Mouse (Mus musculus): Measurements from ENCODE around the gene Nodal. TPM values are rescaled to one million over a fixed set of nuclear protein-coding genes. Genes with fewer than 3 reads are reported as not detected.
A peak's percentile ranks its signal among the peaks of the same experiment; 100 is the strongest.

Gene Nodal
- total RNA-seq, 2 experiments from 2014 or later = 0.36 TPM; not detected in 1

DNA sequence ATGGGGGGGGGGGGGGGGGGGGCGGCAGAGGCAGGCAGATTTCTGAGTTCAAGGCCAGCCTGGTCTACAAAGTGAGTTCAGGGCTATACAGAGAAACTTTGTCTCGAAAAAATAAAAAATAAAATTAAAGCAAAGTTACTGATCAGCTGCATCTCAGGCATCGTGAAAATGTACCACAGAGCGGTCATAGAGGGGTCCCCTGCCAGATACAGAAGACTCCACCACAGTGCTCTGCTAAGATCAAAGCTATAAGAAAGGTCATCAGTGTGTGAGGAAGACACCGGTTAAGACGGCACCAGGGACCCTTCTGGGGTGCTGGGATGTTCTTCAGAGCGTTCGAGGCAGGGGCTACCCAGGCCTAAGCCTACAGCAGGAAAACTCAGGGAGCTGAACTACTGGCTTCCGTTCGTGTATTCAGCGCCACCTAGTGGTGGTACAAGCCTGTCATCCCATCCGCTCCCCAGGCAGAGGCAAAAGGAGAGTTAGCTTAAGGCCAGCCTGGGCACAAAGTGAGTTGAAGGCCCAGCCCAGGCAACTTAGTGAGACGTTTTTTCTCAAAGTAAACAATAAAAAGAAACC is 18.5 kb upstream of the Nodal start:
- DNase-seq = peak; percentile 81

DNA sequence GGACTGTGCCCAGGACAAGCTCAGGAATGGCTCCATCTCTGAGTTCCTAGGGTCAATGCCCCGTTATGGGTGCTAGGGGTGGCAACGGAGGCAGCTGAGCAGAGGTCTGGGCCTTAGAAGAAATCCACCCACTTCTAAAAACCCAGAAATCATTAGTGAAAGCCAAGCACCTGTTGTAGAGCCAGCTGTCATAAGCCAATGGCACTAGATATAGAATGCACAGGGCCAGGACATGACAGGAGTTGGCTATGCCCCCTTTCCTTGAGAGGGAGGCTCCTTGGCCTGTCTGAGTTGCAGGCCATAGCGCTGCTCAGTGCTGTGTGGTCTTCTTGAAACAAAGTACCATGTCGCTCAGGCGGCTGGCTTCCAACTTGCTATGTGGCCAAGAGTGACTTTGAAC is 17.4 kb upstream of the Nodal start:
- DNase-seq = no peak

DNA sequence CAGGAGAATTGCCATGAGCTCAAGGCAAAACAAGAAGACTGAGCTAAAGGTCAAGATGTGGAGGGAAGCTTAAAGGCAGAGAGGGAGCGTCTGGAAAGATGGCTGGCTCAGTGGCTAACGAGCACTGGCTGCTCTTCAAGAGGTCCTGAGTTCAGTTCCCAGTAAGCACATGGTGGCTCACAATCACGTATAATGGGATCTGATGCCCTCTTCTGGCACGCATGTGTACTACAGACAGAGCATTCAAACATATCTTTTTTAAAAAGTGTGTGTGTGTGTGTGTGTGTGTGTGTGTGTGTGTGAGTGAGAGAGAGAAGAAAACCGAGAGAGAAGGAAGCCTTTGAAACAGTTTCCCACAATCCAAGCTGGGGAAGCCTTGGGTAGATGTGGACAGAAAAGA is 15.3 kb upstream of the Nodal start:
- no peak for DNase-seq

DNA sequence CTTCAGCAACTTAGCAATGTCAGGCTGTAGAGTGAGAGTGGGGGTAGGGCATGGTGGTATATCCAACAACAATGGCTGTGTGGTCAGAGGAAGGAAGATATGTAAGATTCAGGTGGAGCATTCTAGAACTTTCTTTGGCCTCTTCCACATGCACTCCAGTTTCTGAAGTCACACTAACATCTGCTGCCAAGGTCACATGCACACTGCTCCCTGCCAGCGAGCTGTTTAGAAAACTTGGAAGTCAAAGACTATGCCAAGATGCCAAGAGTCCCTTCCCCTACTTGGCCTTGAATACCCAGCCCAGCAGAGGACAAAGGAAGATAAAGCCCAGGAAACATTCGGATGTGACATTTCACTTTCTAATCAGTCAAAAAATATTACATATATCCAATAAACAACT is 14.9 kb upstream of the Nodal start:
- peak; percentile 66 for DNase-seq

DNA sequence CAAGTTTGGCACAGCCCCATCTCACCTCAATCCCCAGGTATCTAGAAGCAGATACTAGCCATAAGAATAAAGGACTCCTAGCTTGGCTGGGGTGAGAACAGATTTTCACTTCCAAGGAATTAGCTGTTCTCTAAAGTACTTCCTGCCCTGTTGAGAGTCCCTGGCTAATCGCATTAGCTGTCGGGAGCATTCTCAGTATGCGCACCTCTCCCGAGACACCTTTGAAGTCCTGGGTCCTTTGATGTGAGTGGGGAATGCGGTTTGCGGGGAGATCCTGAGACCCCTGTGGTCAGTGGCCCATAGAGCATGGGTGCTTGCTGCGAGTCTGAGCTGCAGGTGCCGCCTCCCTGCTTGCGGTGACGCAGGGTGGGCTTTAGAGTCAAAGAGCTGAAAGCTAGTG is 11.8 kb upstream of the Nodal start:
- no peak for DNase-seq

DNA sequence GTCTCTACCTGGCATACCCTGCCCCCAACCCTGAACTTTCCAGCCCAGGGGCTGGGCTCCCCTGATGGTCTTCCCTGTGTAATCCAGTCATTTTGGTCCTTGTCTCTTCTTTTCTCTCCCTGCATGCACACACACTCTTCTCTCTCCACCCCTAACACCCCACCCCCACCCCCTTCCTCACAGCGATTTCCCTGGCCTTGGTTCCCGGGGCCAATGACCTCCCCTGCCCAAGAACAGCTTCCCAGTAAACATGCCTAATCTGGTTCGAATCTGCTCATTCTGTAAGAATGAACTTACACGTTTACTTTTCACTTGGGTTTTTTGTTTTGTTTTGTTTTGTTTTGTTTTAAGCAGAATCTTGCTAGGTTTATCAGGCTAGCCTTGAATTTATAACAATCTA is 8.0 kb upstream of the Nodal start:
- DNase-seq = no peak

DNA sequence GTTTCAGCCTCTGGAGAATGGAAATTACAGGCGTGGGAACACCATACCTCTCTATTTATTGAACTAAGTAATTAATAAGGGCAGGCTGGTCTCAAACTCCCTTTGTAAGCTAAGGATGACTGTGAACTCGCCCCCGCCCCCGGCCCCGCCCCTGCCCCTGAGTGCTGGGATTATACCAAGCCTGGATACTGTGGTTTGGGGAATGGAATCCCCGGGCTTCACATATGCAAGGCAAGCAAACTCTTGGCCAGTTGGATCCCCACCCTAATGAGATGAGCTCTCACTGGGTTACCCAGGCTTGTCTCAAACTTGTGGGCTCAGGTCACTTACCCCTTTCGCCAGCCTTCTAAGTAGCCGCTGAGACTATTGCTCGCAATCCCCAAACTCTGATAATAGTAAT is 7.6 kb upstream of the Nodal start:
- no peak for DNase-seq

DNA sequence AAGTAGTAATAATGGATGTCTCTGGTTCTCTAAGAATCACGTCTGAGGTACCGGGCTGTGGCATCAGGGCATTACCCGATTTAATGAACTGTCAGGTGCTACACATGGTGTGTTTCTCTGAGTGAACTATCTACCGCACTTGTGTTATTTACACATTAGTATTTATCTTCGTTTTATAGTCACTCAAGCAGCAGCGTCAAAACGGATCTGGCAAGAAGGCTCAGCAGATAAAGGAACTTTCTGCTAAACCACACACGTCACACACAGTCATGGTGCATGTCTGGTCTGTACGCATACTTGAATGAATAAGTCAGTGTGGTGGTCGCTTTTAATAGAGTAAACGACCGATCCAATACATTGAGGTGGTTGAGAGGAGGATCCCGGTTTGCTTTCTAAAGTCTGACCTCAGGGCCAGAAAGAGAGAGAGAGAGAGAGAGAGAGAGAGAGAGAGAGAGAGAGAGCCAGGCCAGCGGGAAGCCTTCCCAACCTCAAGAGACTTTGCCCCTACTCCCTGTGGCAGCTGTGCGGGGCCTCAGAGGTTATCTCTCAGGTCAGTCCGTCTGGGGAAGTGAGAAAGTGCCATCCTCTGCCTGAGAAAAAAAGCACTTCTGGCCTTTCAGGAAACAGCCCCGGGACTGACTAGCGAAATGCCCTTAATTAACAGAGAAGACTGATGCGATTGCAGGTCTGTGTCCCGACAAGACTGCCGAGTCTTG is 4.7 kb upstream of the Nodal start:
- no peak for DNase-seq

DNA sequence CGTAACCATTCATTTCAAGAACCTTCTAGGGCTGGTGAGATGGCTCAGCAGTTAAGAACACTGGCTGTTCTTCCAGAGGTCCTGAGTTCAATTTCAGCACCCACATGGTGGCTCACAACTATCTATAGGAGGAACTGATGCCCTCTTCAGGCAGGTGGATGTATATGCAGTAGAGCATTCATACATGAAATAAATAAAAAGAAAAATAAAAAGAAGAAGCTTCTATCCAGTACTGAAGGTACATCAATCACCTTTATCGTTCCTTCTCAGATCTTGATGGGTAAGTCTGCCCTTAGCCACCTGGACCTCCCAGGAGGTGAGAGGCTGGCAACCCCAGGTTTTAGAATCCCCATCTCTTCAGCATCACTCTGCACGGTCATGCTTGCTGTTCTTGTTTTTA is 2.5 kb upstream of the Nodal start:
- no peak for DNase-seq

DNA sequence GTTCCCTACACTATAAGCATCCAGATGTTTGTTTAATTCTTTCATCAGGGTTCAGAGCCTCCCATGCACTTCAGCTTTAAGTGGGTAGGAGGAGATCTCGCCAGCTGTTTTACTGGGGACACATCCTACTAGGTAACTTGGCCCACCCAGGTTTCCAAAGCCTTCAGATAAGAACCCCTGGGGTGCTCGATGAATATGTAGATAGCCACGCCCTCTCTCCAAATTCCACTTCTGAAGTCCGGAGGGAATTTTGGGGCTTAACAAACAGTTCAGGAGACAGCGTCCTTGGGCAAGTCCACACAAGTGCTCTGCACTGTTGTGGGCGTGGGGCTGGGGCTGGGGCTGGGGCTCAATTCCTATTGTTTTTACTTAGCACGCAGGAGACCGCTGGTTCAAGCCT is 1.9 kb upstream of the Nodal start:
- no peak for DNase-seq

DNA sequence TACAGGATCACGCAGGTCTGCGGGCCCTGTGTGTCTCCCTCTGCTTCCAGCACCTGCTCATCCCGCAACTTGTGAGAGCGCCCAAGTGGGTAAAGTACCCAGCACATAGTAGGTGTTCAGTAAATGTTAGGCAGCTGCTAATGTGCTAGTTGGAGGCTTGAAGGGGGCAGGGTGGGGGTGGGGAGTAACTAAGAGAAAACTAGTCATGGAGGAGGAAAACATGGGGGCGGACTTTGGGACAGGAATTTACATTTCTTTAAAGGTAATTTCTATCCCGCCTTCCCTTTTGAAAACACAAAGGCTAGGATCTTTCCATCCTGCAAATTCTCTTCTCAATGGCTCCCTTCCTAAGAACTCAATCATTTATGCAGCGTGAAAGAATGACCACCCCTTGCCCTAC is 1.2 kb upstream of the Nodal start:
- no peak for DNase-seq

DNA sequence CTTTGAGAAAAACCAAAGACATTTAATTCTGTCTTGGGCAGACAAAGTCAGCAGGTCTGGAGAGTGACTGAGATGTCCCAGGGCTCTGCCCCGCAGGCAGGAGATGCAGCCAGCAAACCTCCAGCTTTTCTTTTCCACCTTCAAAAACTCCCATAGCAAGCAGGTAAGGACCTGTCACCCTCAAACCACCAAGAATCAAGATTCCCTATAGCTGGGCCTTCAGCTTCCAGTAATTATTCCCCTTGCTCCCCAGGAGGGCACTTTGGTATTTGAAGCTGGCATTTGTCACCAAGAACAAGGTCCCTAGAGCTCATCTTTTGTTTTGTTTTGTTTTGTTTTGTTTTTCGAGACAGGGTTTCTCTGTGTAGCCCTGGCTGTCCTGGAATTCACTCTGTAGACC is 726 bp upstream of the Nodal start:
- no peak for DNase-seq

DNA sequence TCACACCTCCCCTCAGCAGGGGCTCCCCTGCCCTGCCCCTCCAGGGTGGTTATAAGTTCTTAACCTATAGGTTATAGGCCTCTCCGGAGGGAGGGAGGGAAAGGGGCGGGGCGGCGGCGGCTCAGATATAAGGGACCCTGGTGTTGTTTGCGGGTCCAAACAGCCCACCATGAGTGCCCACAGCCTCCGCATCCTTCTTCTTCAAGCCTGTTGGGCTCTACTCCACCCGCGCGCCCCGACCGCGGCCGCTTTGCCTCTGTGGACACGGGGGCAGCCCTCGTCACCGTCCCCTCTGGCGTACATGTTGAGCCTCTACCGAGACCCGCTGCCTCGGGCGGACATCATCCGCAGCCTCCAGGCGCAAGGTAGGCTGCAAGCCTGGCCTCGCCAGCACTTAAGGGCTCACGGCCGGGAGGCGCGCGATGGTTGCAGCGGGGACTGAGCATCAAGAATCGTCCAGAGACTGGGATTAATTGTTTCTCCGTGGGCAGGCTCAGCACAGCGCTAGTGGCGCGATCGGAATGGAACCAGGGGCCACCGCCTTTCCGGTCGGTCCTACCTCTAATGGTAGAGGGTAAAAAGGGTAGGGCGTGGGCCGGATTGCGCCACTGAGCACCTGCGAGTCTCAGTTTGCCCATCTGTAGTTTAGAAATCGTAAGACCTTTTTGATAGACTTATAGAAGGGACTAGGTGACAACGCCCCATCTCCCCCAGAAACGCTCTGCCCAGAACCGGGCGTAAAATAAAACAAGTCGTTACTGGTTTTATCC is 544 bp downstream of the Nodal start:
- DNase-seq = no peak

DNA sequence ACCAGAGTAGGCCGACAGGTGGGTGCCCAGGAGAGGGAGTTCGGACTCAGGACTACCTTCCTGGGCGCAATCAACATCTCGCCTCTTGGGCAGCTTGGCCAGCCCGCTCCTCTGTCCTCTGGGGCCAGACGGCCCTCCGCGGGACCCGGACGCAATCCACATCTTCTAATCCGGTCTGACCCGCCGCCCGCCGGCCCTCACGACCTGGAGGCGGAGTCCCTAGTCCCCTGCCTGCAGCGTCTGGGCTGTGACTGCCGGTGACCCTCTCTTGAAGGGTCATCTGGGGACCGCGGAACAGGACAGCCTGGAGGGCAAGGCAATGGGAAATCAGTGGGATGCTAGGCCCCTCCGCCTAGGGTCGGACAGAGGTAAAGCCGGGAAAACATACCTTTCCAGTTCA is 1.4 kb downstream of the Nodal start:
- no peak for DNase-seq

DNA sequence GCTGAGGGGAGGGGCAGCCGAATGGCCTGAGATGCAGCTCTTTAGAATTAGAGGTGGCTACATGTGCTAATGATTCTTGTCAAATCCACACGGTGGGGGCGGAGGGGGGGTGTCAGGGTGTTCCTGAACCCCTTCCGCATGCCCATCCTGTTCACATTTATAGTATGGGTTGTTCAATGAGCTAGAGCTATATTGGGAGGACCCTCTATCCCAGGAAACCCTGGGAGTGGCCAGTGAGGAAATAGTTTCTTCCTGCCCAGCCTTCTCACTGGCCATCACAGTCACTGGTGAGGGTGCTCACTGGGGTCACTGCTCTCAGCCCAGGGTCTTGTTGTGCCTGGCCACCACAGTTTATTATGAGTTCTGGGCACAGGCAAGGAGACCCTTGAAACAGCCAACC is 2.2 kb downstream of the Nodal start:
- DNase-seq = no peak

DNA sequence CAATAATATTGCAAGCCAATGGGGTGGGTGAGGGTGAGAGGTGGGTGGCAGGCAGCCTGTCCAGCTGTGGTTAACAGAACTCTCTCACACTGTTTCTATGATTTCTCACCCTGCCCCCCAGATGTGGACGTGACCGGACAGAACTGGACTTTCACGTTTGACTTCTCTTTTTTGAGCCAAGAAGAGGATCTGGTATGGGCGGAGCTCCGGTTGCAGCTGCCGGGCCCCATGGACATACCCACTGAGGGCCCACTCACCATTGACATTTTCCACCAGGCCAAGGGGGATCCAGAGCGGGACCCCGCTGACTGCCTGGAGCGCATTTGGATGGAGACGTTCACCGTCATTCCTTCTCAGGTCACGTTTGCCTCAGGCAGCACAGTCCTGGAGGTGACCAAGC is 5.1 kb downstream of the Nodal start:
- DNase-seq = no peak

DNA sequence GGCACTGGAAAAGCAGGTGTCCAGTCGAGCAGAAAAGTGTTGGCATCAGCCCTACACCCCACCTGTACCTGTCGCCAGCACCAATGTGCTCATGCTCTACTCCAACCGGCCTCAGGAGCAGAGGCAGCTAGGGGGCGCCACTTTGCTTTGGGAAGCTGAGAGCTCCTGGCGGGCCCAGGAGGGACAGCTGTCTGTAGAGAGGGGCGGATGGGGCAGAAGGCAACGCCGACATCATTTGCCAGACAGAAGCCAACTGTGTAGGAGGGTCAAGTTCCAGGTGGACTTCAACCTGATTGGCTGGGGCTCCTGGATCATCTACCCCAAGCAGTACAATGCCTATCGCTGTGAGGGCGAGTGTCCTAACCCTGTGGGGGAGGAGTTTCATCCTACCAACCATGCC is 5.5 kb downstream of the Nodal start:
- DNase-seq = peak; percentile 62

DNA sequence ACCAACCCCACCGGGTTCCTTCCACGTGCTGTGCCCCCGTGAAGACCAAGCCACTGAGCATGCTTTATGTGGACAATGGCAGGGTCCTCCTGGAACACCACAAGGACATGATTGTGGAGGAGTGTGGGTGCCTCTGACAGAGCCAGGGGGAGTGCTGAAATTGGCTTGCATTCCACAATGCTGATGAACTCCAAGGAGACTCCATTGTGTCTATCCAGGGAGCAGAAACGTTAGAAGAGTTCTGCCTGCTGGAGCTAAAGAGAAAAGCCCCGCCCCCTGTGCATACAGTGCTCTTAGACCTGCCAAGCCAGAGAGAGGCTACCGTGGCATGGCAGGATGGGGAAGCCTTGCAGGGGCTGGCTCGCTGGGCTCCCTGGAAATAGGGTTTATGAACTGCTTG is 6.7 kb downstream of the Nodal start:
- DNase-seq = no peak

DNA sequence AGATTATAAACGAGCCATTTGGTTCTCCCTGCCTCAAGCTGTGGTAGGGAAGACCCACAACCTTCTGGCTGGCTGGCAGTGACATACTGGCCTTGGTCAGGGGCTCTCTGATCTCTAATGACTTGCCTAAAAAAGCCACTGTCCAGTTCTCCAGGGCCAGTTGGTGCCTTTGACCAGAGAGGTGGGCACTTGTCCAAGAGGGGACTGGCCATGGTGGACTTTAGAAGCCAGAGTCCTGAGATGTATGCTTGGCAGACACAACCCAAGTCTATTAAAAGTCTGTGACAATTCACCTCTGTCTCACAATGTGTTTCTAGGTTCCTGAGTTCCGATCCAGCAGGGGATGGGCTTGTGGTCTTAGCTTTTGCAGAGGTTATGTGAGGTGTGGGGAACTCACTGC is 7.3 kb downstream of the Nodal start:
- no peak for DNase-seq

DNA sequence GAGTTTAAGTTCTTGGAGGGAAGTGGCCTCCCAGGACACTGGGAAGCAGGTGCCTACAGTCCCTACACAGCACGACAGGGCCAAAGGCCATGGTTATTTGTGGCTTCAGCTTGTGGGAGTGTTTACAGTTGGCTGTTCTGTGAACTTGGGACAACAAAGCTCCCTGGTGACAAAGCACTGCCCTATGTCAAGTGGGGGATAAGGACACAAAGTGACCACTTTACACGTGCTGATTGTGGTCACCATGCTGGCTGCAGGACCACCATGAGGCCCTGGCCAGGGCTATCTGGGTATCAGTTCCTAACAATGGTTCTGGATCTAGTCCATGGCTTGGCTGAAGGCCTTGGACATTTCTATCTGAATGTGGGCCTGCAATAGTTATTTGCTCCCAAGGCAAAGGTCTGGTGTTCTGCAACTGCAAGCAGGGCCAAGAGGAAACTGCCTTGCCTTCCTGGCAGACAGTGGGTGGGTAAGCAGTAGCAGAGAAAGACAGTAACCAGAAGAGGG is 8.5 kb downstream of the Nodal start:
- DNase-seq = peak; percentile 69

DNA sequence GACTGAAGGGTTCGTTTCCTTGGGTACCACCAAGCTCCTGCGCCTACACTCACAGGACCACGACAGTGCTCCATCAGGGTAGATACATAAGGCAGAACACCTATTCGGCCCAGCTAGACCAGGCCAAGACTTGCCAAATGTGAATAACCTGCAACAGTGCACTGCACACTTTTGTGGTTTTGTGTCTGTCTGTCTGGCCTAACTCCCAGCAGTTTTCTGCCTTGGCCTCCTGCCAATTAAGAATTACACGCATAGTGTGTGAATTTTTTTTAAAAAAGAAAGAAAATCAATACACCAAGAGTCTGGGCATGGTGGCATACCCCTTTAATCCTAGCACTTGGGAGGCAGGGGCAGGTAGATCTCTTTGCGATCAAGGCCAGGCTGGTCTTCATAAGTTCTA is 10.2 kb downstream of the Nodal start:
- no peak for DNase-seq

DNA sequence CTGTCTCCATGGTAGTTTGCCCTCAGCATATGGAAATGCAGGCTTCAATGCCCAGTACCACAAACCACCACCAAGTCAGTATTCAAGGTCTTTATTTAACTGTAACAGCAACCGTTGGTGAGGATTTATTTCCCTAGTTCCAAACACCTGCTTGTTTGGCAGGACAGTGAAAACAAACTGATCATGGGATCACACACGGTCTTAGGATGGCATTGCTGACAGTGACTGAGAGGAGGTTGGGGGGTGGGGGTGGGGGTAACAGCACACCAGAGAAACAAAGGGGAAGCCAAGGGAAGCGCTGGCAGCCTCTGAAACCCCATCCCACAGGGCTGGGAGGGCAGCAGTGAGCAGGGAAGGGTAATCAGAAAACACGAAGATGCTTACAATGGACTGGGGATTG is 10.6 kb downstream of the Nodal start:
- no peak for DNase-seq

DNA sequence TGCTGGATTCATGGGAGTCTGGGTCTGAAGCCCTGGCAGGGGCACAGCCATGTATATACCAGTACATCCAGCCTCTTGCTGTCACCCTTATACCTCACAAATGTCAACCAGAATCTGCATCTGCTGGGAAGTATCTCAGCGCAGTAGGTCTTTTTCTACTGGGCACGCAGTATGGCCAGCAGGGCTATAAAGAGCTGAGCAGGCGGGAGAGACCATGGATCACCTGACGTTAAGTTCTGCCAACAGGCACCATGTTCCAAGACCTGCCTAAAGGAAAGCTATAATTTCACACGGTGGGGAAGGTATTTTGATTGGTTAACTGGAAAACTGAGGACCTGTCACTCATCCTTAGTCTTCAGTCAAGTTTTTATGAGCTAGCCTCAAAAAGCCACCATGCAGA is 11.3 kb downstream of the Nodal start:
- no peak for DNase-seq

DNA sequence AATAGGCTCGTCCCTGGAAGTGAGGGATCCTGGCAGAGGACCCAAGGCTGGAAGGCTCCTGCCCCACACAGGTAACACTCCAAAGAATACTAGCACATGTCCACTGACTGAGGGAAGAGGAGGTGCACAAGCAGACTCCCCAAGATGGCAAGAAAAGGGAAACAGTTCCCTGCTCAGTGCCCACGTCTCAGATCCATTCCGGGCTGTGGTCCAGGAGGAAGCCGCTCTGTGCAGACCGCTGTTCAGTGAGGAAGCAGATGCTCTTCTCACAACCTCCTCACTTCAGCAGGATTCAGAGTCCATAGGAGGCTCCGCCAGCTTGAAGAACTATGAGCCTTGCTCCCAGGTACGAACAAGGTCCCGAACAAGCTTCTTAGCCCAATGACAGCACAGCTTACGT is 13.6 kb downstream of the Nodal start:
- no peak for DNase-seq
